Mouse (Mus musculus): ENCODE data around the gene Efna5.

- TF ChIP-seq CTCF (IDR thresholded peaks at IDR 0.05; ENCODE audit: borderline replicate concordance, insufficient read depth, low read depth, low read length), result no peak
- TF ChIP-seq POLR2A (IDR thresholded peaks at IDR 0.05; ENCODE audit: borderline replicate concordance, insufficient read depth, low read length), result no peak
Observed at GRCm38 (mm10) chr17:62728142-62728917, 152.8 kb downstream of the Efna5 start.

All from cerebellum, adult 2 months (tissue).